Mouse (Mus musculus) cerebellum, postnatal 4 days (tissue): ENCODE data around the gene Strn4.

Source experiments
- DNase-seq, 2 experiments: peaks; one replicate each; pipeline ENCODE4 v3.0.0; 2022; ENCODE audit warnings: low spot score in 2 of 2, mixed read lengths in 1 of 2

Gene Strn4

DNA sequence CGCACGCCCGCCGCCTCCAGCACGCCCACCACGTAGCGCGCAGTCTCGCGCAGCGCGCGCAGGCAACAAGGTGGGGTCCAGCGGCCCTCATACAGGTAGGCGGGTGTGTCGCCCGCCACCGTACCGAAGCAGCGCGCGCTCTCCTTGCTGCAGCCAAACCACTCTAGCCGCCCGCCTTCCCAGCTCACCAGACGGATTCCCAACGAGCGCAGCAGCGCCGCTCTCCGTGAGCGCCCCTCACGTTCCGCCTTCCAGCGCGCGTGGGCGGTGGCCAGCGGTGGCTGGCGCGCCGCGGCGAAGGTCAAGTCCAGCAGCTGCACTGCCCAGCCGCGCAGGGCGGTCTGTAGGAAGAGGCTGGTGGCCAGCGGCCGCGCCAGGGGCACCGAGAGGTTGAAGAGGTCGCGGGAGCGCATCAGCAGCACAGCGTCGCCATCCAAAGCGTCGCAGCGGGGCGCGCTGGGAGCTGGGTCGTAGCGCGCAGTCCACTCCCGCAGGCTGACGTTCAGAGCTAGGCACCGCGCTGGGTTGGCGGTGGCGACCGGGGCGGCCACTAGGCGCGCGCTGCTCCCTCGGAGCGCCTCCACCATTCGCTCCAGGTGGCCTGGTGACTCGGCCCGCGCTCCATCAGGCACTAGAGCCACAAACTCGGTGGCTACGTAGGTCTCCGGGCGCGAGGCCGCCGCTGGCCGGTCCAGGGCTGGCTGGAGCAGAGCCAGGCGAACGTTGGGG is 4.6 kb upstream of the Strn4 start:
- peak; percentile 30 to 42 for DNase-seq

DNA sequence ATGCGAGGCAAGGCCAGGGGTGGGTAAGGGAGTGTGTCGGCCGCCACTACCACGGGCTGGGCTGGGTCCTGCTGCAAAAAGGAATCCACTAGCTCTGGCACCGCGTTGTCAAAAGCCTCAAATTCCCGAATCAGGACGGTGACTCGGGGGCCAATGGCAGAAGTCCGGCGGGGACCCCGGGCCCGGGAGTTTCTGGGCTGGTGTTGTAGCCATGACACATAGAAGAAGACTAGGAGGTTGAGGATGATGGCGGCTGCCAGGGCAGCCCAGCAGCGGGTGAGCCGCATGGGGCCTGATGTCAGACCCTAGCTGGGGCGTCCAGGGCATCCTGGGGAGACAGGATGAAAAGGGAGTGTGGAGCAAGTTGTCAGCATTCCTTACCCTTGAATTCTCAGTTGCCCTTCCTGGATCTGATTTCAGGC is 4.0 kb upstream of the Strn4 start:
- no peak for DNase-seq

DNA sequence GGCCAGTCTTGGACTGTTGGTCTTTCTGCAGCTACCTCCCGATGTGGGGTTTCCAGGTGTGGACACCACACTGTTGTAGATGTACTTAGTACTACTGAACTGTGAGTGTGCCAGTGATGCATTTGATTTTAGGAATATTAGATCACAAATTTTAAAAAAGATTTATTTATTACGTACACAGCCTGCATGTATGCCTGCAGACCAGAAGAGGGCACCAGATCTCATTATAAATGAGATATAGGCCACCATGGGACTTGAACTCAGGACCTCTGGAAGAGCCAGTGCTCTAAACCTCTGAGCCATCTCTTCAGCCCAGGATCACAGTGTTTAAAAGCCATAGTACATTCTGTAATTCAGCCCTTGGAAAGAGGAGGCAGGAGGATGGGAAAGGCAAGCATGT is 3.2 kb upstream of the Strn4 start:
- no peak for DNase-seq

DNA sequence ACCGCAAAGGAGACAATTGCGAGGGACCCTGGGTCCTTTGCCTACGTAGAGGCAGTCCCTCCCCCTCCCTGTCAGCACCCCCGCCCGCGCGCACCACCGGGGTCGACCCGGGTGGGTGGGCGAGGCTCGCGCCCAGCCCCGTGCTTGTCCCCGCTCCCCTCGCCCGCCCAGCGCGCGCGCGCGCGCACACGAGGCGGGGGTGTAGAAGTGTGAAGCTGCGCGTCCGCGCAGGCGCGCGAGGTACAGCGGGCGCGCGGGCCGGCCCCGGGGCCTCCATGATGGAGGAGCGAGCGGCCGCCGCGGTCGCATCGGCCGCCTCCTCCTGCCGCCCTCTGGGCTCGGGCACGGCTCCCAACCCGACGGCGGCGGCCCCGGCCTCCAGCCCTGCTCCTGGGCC is 387 bp downstream of the Strn4 start:
- DNase-seq, result peak; percentile 43 to 82

DNA sequence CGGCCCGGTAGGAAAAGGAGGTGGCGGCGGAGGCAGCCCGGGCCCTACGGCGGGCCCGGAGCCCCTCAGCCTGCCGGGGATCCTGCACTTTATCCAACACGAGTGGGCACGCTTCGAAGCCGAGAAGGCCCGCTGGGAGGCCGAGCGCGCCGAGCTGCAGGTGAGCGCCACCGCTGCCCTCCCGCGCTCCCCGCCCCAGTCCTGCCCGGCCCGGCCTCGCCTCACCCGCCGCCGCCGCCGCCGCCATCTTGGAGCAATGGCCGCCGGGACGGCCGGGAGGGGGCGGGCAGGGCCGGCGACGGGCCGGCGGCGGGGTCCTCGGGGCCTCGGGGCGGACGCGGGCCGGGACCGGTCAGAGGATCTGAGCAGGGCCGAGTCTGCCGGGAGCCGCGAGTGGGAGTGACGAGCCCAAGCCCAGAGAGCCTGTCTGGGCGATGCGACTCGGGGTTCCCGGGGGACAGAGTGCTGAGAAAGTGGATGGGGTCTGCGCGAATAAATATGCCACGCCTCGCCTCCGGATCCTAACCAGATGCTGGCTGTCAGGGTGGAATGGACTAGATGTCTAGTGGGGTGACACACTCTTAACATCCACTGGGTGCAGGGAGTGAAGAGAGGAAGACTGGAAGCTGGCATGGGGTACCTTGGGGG is 910 bp downstream of the Strn4 start, which contains the start of gene Fkrp:
Fkrp (minus strand) TSS at position 258 of the 648 bp plus-strand sequence.
- DNase-seq, result peak in 1 of 2 experiments; percentile 59

DNA sequence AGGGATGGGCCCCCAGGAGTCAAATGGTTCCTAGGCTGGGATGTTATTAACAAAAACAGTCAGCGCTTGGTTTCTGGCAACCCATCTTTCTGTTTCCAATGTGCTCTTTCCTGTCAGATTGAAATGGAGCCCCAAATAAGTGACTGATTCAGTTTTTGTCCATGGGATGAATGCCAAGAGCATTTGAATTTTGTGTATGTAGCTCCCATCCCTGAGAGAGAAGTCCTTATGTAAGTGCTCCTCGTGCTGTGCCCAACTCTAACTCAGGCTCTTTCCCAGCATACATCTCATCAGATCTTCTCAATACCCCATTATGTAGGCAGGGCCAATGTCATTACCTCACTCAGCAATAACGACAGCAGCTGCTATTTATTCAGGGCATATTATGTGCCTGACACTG is 2.0 kb downstream of the Strn4 start:
- DNase-seq, result no peak

DNA sequence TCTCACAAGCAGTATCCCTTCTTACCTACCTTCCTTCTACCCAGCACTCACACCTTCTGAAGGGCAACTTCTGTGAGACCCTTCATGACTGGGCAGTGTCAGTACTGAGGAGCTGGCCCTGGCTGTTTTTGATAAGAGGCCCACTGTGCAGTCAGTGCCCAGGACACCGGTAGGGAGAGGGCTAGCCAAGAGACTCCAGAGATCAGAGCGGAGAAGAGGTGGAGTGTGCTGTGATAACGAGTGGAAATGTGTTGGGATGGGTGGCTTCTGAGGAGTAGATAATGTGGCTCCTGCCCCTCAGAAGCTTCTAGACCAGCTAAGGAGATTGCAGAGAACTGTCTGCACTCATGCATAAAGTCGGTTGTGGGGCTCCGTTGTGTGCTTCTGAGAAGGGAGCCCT is 4.1 kb downstream of the Strn4 start:
- no peak for DNase-seq

DNA sequence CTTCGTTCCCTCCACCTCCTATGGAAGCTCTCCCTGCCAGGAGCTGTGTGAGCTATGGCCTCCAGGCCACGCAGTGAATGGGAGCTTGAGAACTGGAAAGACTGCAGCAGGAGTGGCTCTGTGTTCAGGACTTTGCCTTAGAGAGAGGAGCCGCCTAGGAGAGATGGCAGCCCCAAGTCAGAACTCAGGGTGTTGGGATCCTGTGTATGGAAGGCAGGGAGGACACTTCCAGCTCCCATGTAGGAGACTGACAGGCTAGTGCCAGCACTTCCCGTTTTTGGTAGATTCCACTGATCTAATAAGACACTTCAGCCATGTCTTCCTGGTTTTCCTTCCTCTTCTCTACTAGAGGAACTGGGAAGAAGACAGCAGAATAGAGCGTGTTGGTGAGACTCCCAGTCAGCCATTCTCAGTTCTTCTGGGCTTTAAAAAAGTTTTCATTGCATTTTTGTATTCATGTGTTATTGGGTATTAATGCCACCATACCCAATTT is 4.6 kb downstream of the Strn4 start:
- no peak for DNase-seq

DNA sequence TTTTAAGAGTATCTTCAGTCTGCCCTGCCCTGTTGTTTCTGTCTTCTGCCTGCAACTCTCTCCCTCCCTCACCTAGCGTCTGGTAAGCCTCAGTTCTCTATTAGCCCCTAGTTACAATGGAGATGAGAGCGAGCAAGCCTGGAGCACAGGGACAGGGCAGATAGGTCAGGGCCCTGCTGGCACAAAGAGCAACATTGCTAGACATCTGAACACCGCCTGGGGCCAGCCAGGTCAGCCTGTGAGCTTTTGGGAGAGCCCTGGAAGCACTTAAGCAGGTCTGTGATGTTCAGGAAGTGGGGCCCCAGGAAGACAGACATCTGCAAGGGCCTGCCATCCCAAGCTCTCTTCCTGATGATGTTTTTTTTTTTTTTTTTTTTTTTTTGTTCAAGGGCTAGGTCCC is 5.4 kb downstream of the Strn4 start:
- no peak for DNase-seq

DNA sequence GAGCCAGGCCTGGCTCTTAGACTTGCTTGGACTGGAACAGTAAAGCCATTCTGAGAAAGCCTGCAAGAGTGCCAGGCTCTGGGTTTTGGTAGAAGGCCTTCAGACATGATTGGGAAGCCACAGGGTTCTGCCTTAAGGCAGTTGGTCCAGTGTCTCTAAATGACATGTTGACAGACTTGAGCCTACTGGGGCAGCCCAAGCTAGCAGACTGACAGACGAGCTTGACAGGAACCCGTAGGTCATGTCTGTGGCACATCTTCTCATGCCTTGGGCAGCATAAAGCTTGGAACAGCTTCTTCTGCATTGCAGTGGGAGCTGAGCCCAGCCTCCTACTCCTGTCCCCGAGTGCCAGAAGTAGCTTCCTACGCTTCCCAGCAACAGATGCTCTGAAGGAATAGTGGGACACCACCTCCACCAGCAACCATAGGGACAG is 6.0 kb downstream of the Strn4 start:
- DNase-seq, result no peak

DNA sequence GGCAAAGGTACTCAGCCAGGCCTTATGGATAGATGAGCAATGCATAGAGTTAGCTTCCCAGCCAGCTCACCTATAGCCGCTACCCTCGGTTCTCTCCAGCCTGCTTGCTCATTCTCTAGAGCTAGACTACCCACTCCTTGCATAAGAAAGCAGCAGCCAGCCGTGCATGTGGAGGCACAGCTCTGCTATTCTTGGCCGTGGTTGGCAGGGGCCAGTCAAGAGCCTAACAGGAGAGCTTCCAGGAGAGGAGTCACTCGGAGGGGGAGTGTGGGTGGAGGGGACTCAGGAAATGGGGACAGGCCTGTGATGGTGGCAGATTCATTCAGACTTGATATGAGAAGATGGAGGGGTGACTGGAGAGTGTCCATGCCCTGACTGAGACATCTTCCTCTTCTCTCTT is 8.0 kb downstream of the Strn4 start:
- DNase-seq, result no peak

DNA sequence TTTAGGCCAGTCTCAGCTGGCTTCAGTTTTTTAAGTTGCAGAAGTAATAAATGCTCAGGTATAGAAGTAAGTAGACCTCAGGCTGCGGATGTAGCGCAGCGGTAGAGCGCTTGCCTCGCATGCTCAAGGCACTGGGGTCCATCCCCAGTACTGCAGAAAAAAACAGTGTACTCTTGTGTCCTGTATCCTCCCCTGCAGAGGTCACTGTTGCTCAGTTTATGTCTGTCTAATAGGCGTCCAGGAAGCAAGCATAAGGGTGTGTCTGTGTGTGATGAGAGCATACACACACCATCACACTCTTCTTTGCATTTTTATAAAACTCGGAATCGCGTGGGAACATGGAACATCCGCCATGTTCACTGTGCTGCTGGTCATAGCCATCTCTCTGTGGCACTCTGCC is 10.1 kb downstream of the Strn4 start:
- DNase-seq, result no peak

DNA sequence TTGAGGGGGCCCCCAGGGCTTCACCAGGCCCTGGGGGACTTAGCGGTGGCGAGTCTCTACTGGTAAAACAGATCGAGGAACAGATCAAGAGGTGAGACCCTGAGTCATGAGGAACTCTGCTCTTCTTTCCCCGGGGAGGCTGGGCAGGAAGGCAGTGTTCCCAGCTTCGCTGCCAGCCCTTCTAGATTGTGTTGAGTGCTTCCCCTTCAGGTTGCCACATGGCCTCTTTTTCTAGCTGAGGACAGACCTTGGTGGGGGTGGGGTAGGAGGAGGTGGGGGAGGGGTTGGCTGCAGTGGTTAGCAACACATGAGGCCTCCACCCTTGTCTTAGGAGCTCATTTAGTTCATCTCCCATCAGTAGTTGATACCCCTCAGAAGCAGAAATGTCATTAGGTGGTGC is 10.9 kb downstream of the Strn4 start:
- DNase-seq, result no peak

DNA sequence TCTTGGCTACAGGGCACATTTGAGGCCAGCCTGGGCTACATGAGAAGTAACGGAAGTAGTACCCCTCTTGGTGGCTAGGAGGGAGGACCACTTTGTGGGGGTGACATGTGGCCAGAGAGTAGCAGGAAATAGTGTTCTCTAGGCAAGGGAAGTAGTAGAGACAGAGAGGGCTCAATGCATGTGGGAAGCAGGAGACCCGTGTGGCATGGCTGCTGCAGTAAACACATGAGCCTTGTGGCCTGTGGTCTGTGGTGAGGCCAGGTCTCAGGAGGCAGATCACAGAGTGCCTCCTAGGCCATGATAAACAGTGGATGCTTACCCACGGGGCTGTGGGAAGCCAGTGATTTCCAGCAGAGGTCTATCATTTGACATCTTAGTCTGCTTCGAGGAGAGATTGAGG is 11.6 kb downstream of the Strn4 start:
- no peak for DNase-seq

DNA sequence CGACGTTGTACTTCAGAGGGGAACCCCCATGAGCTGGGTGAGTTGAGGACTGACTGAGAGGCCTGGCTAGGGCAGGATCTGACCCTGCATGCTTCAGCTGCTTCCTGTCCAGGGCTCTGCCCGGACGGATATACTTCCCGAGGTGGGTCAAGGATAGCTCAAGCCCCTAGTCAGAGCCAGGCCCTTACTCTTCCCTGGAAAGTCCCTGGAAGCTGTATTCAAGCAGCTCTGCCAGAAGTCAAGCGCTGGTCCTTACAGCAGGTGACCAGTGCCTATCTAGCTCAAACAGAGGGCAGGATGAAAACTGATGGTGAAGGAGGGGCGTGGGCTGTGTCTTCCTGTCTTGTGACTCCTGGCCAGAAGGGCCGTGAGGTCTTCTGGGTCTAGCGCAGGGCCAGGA is 14.8 kb downstream of the Strn4 start:
- DNase-seq, result no peak

DNA sequence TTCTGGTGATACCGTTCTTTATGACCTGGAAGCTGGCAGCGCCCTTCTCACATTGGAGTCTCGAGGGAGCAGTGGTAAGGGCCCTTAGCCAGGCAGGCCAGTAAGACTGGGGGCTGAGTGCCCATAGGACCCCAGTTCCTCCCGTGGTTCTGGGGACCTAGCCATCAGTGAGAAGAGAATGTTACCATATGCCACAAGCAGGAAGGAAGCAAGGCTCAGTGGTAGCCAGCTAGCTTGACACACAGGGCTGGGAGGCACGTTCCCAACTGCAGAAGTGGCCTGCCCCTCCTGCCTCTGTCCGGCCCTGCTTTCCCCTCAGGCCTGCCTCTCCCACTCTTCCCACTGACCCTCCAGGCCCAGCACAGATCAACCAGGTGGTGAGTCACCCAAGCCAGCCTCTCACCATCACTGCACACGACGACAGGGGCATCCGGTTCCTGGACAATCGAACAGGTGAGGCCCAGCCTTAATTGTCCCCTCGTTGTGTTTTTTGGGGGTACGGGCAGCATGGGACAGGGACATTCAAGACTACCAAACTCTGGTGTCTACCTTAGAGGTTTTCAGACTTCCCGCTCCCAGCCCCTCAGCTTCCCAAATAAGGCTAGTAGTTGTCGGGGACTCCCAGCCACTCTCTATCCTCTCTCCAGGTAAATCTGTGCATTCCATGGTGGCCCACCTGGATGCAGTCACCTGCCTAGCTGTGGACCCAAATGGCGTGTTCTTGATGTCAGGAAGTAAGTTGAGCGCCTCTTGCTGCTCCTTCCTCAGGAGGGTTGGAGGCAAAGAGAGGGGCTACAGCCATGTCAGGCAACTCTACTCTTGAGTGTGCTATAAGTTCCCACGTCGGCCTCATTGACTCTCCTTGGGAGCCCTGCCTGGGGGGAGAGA is 22.5 kb downstream of the Strn4 start:
- no peak for DNase-seq

DNA sequence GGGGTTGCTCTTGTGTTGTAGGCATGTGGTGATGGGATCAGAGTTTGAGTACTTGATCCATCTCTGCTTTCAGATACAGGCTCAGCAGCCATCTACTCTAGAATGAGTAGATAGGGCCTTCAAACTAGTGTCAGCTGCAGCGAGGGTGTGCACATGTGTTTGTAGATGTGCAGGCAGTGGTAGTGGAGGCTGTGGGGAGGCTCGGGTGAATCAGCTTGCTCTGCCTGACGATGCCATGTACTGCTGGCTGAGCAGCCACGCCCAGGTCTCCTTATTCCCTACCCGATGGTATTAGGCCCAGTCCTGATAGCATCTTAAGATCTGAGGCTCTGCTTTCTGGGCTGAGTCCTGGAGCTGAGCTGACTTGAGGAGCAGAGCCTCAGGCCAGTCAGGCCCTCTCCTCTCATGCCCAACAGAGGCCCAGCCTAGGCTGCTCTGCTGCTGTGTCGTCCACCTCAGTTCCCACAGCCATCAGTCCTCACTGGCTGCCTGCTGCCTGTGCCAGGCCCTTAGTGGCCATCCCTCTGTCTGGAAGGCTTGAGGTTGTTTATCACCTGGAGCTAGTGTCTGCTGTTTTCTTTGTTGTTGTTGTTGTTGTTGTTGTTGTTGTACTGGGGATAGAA is 23.2 kb downstream of the Strn4 start:
- DNase-seq, result no peak

DNA sequence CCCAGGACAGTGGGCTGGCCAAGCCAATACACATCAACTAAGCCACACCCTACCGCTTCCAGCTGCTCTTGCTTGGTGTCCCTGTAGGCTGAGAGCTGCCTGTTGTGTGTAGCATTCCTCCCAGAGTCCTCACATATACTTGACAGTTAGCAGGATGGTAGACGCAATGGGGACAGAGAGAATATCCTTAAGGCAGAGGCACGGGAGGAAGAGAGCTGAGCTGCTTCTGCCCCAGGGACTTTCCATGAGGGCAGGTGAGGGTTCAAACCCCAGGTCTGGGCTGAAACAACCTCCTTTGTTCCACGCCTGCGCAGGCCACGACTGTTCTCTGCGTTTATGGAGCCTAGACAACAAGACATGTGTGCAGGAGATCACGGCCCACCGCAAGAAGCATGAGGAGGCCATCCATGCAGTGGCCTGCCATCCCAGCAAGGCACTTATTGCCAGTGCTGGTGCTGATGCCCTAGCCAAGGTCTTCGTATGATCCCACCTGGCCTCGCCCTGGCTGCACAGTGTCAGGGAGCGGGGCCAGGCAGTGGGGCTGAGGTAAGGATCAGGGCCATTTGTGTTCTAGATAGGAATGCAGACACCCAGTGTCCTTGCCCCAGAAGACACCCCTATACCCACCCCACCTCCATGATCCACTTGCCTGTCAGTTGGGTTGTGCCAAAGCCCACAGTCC is 23.9 kb downstream of the Strn4 start:
- DNase-seq, result no peak

DNA sequence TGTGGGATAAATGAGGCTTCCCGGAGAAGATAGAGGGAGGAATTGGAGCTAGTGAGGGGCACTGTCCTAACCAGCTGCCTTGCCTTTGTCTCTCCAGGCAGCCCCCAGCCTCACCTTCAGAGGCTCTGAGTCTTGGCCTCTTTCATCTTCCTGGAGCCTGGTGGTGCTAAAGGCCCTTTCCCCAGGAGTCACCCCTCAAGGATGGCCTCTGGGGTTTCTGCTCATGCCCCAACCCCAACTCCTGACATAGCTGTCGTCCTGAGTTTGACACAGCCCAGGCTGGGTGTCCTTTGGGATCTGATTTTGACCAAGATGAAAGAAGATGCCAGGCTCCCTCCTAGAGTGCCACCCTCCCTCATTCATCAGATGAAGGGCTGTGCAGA is 24.4 kb downstream of the Strn4 start:
- DNase-seq, result no peak

DNA sequence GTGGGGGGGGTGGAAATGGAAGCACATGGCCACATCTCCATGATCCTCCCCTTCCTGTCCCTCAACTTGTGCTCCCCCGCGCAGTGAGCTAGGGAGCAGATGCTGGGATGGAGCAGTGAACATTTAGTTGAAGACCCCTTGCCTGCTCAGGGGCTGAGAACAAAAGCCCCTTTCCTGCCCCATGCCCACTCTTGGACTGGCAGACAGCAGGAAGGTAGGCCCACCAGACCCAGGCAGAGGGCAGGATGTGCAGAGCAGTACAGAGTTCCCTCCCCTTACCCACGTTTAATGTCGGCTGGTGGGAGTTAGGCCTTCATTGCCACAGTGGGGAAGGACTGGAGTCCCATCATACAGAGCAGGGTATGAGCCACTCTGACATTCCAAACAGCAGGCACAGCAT is 25.4 kb downstream of the Strn4 start:
- no peak for DNase-seq
